Mouse (Mus musculus) forebrain, embryonic 15.5 days (tissue): ENCODE data around the gene Tmigd3. TPM values are rescaled to one million over a fixed set of nuclear protein-coding genes. Genes with fewer than 3 reads are reported as not detected.
A peak's percentile ranks its signal among the peaks of the same experiment; 100 is the strongest.

Experiments used
- ATAC-seq: fragments of 200-750 bp; cut with Nextera tagmentation; replicated peaks from 2 replicates; pipeline ENCODE4 v1.8.0; 2017; ENCODE audit warnings: mild to moderate bottlenecking, moderate TSS enrichment, moderate library complexity
- H3K27ac ChIP-seq: fragments of 300-500 bp; sonication (generic); replicated peaks from 2 replicates; pipeline ENCODE4 v1.5.1; 2015; ENCODE audit warnings: mild to moderate bottlenecking, inconsistent platforms
- H3K27me3 ChIP-seq: fragments of 300-500 bp; sonication (generic); 2 replicates; pipeline ENCODE4 v1.6.1; 2015; ENCODE audit warnings: inconsistent platforms
- H3K36me3 ChIP-seq: fragments of 300-500 bp; sonication (generic); 2 replicates; pipeline ENCODE4 v1.6.1; 2015; ENCODE audit warnings: mild to moderate bottlenecking, inconsistent platforms
- H3K4me1 ChIP-seq: fragments of 300-500 bp; sonication (generic); 2 replicates; pipeline ENCODE4 v1.6.1; 2015; ENCODE audit warnings: inconsistent platforms
- H3K4me2 ChIP-seq: fragments of 300-500 bp; sonication (generic); replicated peaks from 2 replicates; pipeline ENCODE4 v1.6.1; 2015; ENCODE audit warnings: mild to moderate bottlenecking, inconsistent platforms
- H3K4me3 ChIP-seq: fragments of 300-500 bp; sonication (generic); 2 replicates; pipeline ENCODE4 v1.5.1; 2015; ENCODE audit warnings: mild to moderate bottlenecking, inconsistent platforms
- H3K9ac ChIP-seq: fragments of 300-500 bp; sonication (generic); replicated peaks from 2 replicates; pipeline ENCODE4 v1.6.1; 2015; ENCODE audit warnings: mild to moderate bottlenecking, inconsistent platforms
- H3K9me3 ChIP-seq: fragments of 300-500 bp; sonication (generic); 2 replicates; pipeline ENCODE4 v1.6.1; 2016; ENCODE audit warnings: inconsistent platforms
- WGBS: fragments of 180-500 bp; shearing (Covaris S2); methylation state at CpG from one replicate; pipeline ENCODE4 v1.1.7; 2015; ENCODE audit warnings: mixed read lengths; 5-methylcytosine and 5-hydroxymethylcytosine counted together
- polyA plus RNA-seq: library from polyadenylated mRNA; unstranded; fragments of >200 nt; fragmentation: Nextera tagmentation; extraction: Ambion mirVana; gene quantifications from 2 replicates; pipeline ENCODE4 v1.2.1, GENCODE M21; 2015

Gene Tmigd3
- polyA plus RNA-seq, 1 experiment from 2014 or later: 0.24 TPM

- WGBS: 73% methylated on average over 23 of the region's 23 CpGs
- ATAC-seq: no peak
Observed at GRCm38 (mm10) chr3:105894601-105895592, 24.2 kb downstream of the Tmigd3 start.

GRCm38 (mm10) chr3:105896811-105897210 lies 26.1 kb downstream of the Tmigd3 start:
- Histone ChIP-seq H3K36me3 (no peaks in the 10 kb centered on the region), H3K4me3 (no peak overlapping the region), H3K4me1 (no peaks in the 10 kb centered on the region), H3K4me2 (no peak overlapping the region), H3K9ac (no peak overlapping the region), H3K27ac (no peak overlapping the region), H3K9me3 (no peaks in the 10 kb centered on the region), H3K27me3 (no peaks in the 10 kb centered on the region)
- WGBS: 82% methylated on average over 3 of the region's 3 CpGs
- ATAC-seq: no peak

More at GRCm38 (mm10) chr3:105894601-105895592, 24.2 kb downstream of the Tmigd3 start:
- Histone ChIP-seq H3K9ac (no peak overlapping the region), H3K4me2 (no peak overlapping the region), H3K27me3 (no peaks in the 10 kb centered on the region), H3K9me3 (no peaks in the 10 kb centered on the region), H3K36me3 (no peaks in the 10 kb centered on the region), H3K4me1 (no peaks in the 10 kb centered on the region), H3K27ac (no peak overlapping the region), H3K4me3 (no peak overlapping the region)

GRCm38 (mm10) chr3:105898325-105898724 lies 27.6 kb downstream of the Tmigd3 start:
- no peak for ATAC-seq
- no peaks in the 10 kb centered on the region for H3K27me3 ChIP-seq
- no peaks in the 10 kb centered on the region for H3K36me3 ChIP-seq
- H3K27ac ChIP-seq: no peak overlapping the region
- H3K4me1 ChIP-seq: no peaks in the 10 kb centered on the region
- H3K9me3 ChIP-seq: no peaks in the 10 kb centered on the region
- no peak overlapping the region for H3K9ac ChIP-seq
- 91% methylated on average over 2 of the region's 2 CpGs for WGBS
- H3K4me2 ChIP-seq: no peak overlapping the region
- no peak overlapping the region for H3K4me3 ChIP-seq

- Histone ChIP-seq H3K4me1 (no peaks in the 10 kb centered on the region), H3K36me3 (no peaks in the 10 kb centered on the region), H3K27me3 (no peaks in the 10 kb centered on the region), H3K9me3 (no peaks in the 10 kb centered on the region), H3K27ac (no peak overlapping the region), H3K4me3 (no peak overlapping the region), H3K4me2 (no peak overlapping the region), H3K9ac (no peak overlapping the region)
- 91% methylated on average over 11 of the region's 11 CpGs for WGBS
- no peak for ATAC-seq
Observed at GRCm38 (mm10) chr3:105898861-105899260, 28.2 kb downstream of the Tmigd3 start.

GRCm38 (mm10) chr3:105899394-105900147 lies 28.9 kb downstream of the Tmigd3 start:
- Histone ChIP-seq H3K27me3 (no peaks in the 10 kb centered on the region), H3K4me1 (no peaks in the 10 kb centered on the region), H3K9ac (no peak overlapping the region), H3K4me3 (no peak overlapping the region), H3K9me3 (no peaks in the 10 kb centered on the region), H3K27ac (no peak overlapping the region), H3K4me2 (no peak overlapping the region), H3K36me3 (no peaks in the 10 kb centered on the region)
- ATAC-seq: peak; percentile 77
- 46% methylated on average over 8 of the region's 8 CpGs for WGBS

- H3K4me2 ChIP-seq: no peak overlapping the region
- no peaks in the 10 kb centered on the region for H3K4me1 ChIP-seq
- H3K27ac ChIP-seq: no peak overlapping the region
- H3K27me3 ChIP-seq: no peaks in the 10 kb centered on the region
- H3K9ac ChIP-seq: no peak overlapping the region
- no peak overlapping the region for H3K4me3 ChIP-seq
- ATAC-seq: no peak
- no peaks in the 10 kb centered on the region for H3K36me3 ChIP-seq
- H3K9me3 ChIP-seq: no peaks in the 10 kb centered on the region
- 83% methylated on average over 6 of the region's 6 CpGs for WGBS
Observed at GRCm38 (mm10) chr3:105900266-105900665, 29.6 kb downstream of the Tmigd3 start.

GRCm38 (mm10) chr3:105900716-105901115 lies 30.0 kb downstream of the Tmigd3 start:
- Histone ChIP-seq H3K27me3 (no peaks in the 10 kb centered on the region), H3K4me2 (no peak overlapping the region), H3K4me3 (no peak overlapping the region), H3K9me3 (no peaks in the 10 kb centered on the region), H3K36me3 (no peaks in the 10 kb centered on the region), H3K9ac (no peak overlapping the region), H3K27ac (no peak overlapping the region), H3K4me1 (no peaks in the 10 kb centered on the region)
- 88% methylated on average over 3 of the region's 3 CpGs for WGBS
- no peak for ATAC-seq

GRCm38 (mm10) chr3:105901468-105901867 lies 30.8 kb downstream of the Tmigd3 start:
- H3K4me2 ChIP-seq: no peak overlapping the region
- no peak overlapping the region for H3K27ac ChIP-seq
- H3K9ac ChIP-seq: no peak overlapping the region
- ATAC-seq: no peak
- H3K9me3 ChIP-seq: no peaks in the 10 kb centered on the region
- 79% methylated on average over 4 of the region's 4 CpGs for WGBS
- H3K36me3 ChIP-seq: no peaks in the 10 kb centered on the region
- H3K4me1 ChIP-seq: no peaks in the 10 kb centered on the region
- no peak overlapping the region for H3K4me3 ChIP-seq
- no peaks in the 10 kb centered on the region for H3K27me3 ChIP-seq

GRCm38 (mm10) chr3:105904213-105904612 lies 33.5 kb downstream of the Tmigd3 start:
- Histone ChIP-seq H3K36me3 (no peaks in the 10 kb centered on the region), H3K27ac (no peak overlapping the region), H3K9ac (no peak overlapping the region), H3K4me3 (no peak overlapping the region), H3K9me3 (no peaks in the 10 kb centered on the region), H3K27me3 (no peaks in the 10 kb centered on the region), H3K4me1 (no peaks in the 10 kb centered on the region), H3K4me2 (no peak overlapping the region)
- WGBS: 81% methylated on average over 4 of the region's 4 CpGs
- no peak for ATAC-seq

GRCm38 (mm10) chr3:105904721-105905120 lies 34.0 kb downstream of the Tmigd3 start:
- H3K9me3 ChIP-seq: no peaks in the 10 kb centered on the region
- ATAC-seq: no peak
- no peak overlapping the region for H3K27ac ChIP-seq
- WGBS: 93% methylated on average over 9 of the region's 9 CpGs
- no peak overlapping the region for H3K4me2 ChIP-seq
- no peaks in the 10 kb centered on the region for H3K36me3 ChIP-seq
- H3K4me3 ChIP-seq: no peak overlapping the region
- no peaks in the 10 kb centered on the region for H3K27me3 ChIP-seq
- no peak overlapping the region for H3K9ac ChIP-seq
- H3K4me1 ChIP-seq: no peaks in the 10 kb centered on the region

GRCm38 (mm10) chr3:105907956-105908655 lies 37.4 kb downstream of the Tmigd3 start:
- Histone ChIP-seq H3K9ac (no peak overlapping the region), H3K27me3 (no peaks in the 10 kb centered on the region), H3K4me2 (no peak overlapping the region), H3K36me3 (no peaks in the 10 kb centered on the region), H3K27ac (no peak overlapping the region), H3K4me3 (no peak overlapping the region), H3K4me1 (no peaks in the 10 kb centered on the region), H3K9me3 (no peaks in the 10 kb centered on the region)
- no peak for ATAC-seq
- 39% methylated on average over 9 of the region's 9 CpGs for WGBS

- WGBS: 97% methylated on average over 4 of the region's 4 CpGs
- H3K27ac ChIP-seq: no peak overlapping the region
Observed at GRCm38 (mm10) chr3:105908976-105909375, 38.3 kb downstream of the Tmigd3 start.

More at GRCm38 (mm10) chr3:105908976-105909375, 38.3 kb downstream of the Tmigd3 start:
- Histone ChIP-seq H3K36me3 (no peaks in the 10 kb centered on the region), H3K9ac (no peak overlapping the region), H3K4me1 (no peaks in the 10 kb centered on the region), H3K4me3 (no peak overlapping the region), H3K9me3 (no peaks in the 10 kb centered on the region), H3K27me3 (no peaks in the 10 kb centered on the region), H3K4me2 (no peak overlapping the region)
- ATAC-seq: no peak
